Mouse (Mus musculus): ENCODE results near the gene Mlip. TPM values are rescaled to one million over a fixed set of nuclear protein-coding genes. Genes with fewer than 3 reads are reported as not detected.

The Mlip gene
- polyA plus RNA-seq (2015; fragmentation: Nextera tagmentation; extraction: Ambion mirVana) = 90.3 and 106 TPM in 2 replicates

DNA sequence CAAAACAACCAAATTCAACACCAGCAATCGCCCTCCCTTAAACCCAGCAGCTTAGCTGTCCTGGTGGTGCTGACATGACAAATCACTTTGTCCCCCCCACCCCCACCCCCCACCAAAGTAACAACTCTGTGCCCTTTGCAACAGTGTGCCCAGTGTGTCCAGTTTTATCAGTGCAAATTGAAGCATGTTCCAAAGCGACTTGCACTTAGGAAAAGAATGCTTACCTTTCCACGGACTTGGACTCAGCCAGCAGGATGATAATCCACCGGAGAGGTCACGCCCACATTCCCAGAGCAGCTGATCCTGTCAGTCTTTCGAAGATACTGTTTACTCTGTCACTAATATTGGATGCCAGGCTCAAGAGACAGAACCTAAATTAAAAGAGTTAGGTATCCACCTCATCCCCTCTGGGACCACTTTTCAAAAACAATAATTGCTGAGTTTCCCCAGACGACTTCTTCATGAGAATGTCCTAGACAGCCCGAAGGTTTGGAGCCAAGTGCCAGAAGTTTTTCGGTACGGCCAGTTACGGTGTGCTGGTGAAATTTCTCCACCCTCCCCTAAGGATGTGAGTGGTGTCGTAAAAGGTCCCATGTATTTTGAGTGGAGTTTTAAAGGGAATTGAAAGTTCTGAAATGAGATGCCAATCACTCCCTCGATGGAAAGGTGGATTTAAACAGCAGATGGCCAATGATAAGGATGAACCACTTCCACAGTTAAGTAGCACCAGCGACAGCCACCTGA is at the start of gene Mlip:
TSS of gene Mlip (minus strand) at position 538 of the 744 bp plus-strand sequence.

Other genes with a start within 250 kb of the Mlip start
- gene Lrrc1, start 191.9 kb upstream of the Mlip start, polyA plus RNA-seq (2015; fragmentation: Nextera tagmentation; extraction: Ambion mirVana) = 1.4 and 2.3 TPM in 2 replicates

All from skeletal muscle tissue, postnatal 0 days (tissue).